Mouse (Mus musculus) lung, postnatal 25 days (tissue): ENCODE measurements around the gene Hcrtr2.
A peak's percentile ranks its signal among the peaks of the same experiment; 100 is the strongest.

Source experiments
- DNase-seq: peaks from one replicate; pipeline ENCODE4 v3.0.0; 2022; ENCODE audit warnings: low spot score

Gene Hcrtr2

GRCm38 (mm10) chr9:76235945-76236503 is 87.6 kb downstream of the Hcrtr2 start:
- no peak for DNase-seq

- DNase-seq, result no peak
Measured at GRCm38 (mm10) chr9:76234899-76235298, 88.8 kb downstream of the Hcrtr2 start.

GRCm38 (mm10) chr9:76230400-76230799 is 93.3 kb downstream of the Hcrtr2 start:
- DNase-seq, result peak; percentile 2

- DNase-seq, result no peak
Measured at GRCm38 (mm10) chr9:76217178-76217975, 106.3 kb downstream of the Hcrtr2 start.

- no peak for DNase-seq
Measured at GRCm38 (mm10) chr9:76214678-76215077, 109.0 kb downstream of the Hcrtr2 start.

GRCm38 (mm10) chr9:76213557-76213956 is 110.1 kb downstream of the Hcrtr2 start, which contains the start of gene Gfral:
Gene Gfral (minus strand): TSS chr9:76213657.
- no peak for DNase-seq

- no peak for DNase-seq
Measured at GRCm38 (mm10) chr9:76196917-76197316, 126.7 kb downstream of the Hcrtr2 start.

- no peak for DNase-seq
Measured at GRCm38 (mm10) chr9:76179221-76179620, 144.4 kb downstream of the Hcrtr2 start.
